Mouse (Mus musculus) stomach, adult 2 months (tissue): Measurements from ENCODE around the gene Gm20747. TPM values are rescaled to one million over a fixed set of nuclear protein-coding genes. Genes with fewer than 3 reads are reported as not detected.

Source experiments
- polyA plus RNA-seq: library from polyadenylated mRNA; depleted of rRNA; stranded (reverse); fragments of >200 nt; gene quantifications from 2 replicates; pipeline ENCODE4 v1.2.3, GENCODE M21; 2012; rRNA removed

Gm20747 gene
- not detected in 2 replicates for polyA plus RNA-seq

DNA sequence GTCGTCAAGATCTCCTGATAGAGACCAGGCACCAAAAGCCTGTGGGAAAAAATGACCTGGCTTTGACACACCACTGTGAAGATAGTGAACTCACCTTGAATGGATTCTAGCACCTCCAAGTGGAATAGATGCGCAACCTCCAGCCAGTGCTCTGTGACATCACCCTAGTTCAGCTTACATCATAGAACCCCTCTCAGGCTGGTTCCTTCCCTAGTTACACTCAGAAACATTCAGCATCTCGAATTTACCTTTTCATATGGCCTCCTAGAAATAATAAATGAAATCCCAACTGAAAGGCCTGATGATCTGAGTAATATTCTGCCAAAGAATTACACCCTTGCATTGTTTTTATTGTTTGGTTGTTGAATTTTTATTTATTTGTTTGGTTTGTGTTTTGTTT lies at the start of gene Gm20747:
Gm20747 (minus strand) TSS at position 101 of the 400 bp plus-strand sequence.

